Mouse (Mus musculus) lung, postnatal 36 days (tissue): ENCODE results near the gene Daam2.
A peak's percentile ranks its signal among the peaks of the same experiment; 100 is the strongest.

Experiments used
- DNase-seq: peaks from one replicate; pipeline ENCODE4 v3.0.0; 2022; ENCODE audit warnings: mixed read lengths

Gene Daam2

DNA sequence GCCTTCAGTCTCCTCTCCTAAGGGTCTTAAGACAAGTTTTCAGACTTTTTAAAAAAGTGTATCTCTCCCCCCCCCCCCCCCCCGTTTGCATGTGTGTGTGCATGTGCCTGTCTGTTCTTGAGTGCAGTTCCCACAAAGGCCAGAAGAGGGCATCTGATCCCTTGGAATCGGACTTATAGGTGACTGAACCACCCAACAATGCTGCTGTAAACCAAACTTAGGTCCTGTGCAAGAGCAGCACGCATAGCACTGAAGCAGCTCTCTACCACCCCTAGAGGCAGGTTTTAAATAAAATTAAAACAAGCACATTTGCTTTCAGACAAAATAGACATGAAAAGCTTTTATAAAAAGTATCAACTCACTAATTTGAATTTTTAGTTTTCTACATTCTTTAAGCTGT is 33.9 kb downstream of the Daam2 start:
- peak; percentile 83 for DNase-seq

DNA sequence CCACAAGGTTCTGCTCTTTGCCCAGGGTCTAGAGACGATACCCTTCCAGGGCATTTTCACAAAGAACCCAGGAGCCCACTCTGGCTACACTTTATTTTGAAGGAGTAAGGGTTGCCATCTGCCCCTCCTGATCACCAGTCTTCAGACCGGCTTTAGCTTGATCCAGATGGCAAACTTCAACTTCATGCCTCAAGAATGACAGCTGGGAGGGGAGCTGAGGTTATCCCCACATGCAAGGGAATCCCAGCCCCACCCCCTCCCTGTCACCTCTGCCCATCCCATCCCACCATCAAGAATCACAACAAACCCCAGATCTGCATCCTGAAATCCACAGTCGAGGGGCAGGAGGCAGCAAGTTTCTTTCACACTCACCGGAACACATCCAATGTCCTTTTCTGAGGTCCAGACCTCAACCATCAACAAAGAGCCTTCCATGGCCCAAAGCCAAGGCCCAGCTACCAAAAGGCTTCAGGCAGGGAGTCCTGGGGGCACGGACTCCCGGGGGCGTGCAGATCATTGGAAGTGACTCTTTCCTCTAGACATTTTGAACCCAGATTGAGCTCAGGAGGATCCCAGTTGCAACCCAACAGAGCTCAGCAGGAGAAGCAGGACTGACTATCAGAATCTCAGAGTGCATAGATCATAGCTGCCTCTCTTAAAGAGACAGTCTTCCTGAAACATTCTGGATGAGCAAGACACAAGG is 35.5 kb downstream of the Daam2 start:
- peak; percentile 30 for DNase-seq

DNA sequence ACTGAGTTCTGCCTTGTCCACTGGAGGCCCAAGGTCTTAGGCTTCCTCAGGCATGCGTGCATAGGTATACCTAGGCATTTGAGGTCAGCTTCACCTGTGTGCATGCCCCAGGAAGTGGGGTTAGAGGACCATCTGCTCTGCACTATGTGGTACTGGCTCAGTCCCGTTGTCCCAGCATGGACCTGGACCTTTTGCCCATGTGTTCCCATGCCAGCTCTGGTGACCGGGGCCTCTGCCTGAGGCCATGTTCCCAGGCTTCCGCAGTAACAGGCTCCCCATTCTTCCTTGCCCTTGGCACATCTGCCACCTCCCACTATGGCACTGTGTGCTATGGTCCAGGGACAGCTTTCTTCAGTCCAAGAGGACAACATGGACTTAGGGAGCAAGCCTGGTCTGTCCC is 36.1 kb downstream of the Daam2 start:
- DNase-seq, result no peak

DNA sequence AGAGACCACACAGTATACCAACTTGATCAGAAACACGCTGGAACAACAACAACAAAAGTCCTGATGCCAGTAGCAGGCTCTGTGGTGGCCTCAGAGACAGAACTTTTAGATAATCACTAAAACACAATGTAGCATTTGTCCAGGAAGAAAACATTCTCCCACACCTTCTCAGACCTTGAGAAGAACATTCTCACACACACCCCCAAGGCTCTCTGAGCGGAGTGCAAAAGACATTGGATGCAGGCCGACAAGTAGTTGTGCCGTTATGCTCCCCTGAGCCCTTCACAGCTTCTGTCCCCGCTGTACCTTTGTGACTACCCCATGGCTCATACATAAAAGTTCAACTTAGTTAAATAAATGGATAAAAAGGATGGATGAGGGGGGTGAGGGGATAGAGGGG is 37.6 kb downstream of the Daam2 start:
- DNase-seq, result no peak

DNA sequence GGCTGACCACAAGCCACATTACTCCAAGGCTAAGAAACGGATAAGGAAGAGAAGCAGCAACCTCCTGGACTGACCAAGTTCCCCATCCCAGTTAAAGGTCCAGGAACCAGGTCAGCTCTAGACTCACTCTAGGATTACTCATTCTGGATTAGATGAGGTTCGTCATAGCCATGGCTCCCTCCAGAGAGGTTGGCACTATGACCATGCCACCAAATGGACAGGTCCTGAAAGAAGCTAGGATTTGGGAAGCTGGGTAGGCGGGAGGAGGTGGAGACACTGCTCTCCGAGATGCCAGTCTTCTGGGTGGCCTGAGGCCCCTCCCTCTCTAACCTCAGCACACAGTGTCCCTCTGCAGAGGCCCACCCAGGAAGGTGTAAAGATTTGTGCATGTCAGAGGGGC is 38.2 kb downstream of the Daam2 start:
- DNase-seq, result no peak

DNA sequence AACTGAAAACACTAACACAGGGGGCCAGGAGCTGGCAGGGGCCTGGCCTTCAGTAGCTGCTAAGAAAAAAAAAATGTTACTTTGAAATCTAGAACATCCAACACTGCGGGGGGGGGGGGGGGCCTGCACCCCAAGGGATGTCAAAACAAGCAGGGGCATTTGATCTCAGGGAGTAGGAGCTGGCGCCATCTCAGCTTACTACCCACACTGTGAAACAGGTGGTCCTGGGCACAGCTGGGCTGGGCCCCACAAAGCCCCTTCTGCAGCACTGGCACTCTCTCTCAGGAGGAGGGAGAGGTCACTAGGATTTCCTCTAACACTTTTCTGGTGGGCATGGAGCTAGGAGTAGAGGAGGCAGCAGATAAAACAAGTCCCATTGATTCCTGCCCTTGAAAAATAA is 39.6 kb downstream of the Daam2 start:
- DNase-seq, result no peak

DNA sequence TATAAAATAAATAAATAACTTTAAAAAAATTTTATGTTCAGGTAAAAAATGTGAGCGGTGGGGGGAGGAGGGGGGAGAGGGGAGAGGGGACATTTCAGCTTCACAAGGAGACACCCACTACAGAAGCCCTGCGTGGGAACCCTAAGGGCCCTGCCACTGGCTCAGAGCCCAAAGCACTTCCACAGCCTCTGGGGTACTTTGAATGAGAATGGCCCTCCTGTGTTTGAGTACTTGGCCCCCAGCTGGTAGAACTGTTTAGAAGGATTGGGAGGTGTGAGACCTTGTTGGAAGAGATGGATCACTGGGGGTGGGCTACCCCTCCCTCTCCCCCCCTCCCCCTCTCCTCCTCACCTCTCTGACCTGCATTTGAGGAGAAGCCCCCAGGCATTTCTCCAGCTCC is 41.7 kb downstream of the Daam2 start:
- DNase-seq, result no peak

DNA sequence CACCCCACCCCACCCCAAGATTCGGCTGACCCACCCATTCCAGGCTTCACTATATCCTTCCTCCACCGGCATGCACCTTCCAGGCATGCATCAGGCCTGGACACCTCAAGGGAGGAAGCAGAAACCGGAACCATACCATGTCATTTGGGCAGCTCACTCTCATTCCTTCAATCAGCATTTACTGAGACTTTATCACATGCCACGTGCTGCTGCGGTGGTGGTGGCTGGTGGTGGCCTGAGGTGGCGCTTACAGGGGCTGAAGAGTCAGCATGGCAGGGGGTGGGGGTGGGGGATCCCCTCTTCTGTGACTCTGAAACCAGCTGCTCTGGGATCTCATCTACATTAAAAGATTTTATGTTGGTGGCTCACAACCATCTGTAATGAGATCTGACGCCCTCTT is 42.1 kb downstream of the Daam2 start:
- DNase-seq, result no peak

DNA sequence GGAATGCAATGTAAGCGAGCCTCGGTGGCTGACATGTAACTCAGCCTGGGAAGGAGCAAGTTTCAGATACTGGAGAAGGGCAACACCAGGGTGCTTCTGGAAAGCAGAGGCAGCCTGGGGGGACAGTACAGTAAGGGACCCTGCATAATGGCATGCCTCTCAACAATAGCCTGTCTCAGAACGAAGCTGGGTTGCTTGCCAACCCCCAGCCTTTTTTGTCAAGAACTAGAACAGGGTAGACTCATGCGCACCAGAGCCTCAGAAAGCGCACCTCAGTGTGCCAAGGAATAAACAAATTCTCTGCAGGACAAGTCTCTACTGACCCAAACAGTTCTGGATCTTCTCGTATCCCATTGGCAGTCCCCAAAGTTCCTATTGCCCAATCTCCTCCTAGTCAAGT is 43.5 kb downstream of the Daam2 start:
- no peak for DNase-seq

GRCm38 (mm10) chr17:49519576-49520247 is 44.4 kb downstream of the Daam2 start:
- DNase-seq, result no peak

- no peak for DNase-seq
These were observed 47.1 kb downstream of the Daam2 start for GRCm38 (mm10) chr17:49517091-49517490.

- DNase-seq, result no peak
These were observed 48.5 kb downstream of the Daam2 start for GRCm38 (mm10) chr17:49515678-49516077.

GRCm38 (mm10) chr17:49515141-49515540 is 49.0 kb downstream of the Daam2 start:
- DNase-seq, result no peak

- DNase-seq, result peak; percentile 30
These were observed 51.5 kb downstream of the Daam2 start for GRCm38 (mm10) chr17:49512671-49513085.

DNA sequence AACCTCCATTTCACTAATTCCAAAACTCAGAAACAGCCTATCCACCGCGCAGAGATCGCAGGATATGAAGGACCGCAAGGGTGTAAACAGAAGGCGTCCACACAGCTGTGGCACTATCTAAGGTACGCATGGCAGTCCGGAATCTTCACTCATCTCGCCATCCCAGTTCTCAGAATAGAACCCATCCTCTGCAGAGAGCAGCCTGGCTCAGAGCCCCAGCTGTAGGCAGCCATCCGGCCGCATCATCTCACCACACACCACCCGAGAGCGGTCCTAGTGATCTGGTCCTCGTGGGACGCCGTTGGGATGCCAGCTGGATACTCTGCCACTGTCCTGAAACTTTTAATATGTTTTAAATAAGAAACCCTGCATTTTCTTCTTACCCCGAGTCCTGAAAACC is 54.7 kb downstream of the Daam2 start:
- DNase-seq, result no peak

DNA sequence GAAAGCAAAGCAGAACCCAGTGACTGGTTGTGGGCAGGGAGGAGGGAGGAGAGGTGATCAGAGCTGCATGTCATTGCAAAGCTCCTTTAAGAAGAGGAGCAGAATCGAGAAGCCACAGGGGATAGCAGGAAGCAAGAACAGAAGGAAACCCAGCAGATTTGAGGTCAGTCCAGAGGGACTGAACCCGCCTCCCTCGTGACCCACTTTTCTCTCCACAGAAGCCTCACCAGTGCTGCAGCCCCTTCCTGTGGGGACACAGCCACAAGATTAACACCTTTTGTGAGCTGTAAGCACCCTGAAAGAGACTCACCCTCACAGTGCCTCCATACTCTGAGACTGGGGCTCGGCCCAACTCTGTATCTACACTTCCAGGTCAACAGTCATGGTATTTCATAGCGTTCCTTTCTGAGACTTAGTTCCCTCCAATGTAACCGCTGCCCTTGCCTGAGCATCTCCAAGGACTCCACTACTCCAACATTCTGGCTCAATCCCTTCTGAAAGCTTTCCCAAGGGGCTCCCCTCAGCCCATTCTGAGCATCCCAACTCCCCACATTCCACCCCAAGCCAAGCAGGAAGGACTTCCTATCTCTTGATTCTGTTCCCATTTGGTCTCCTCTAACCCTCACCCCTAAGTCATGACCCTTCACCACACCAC is 60.8 kb downstream of the Daam2 start:
- DNase-seq, result no peak

- DNase-seq, result no peak
These were observed 63.9 kb downstream of the Daam2 start for GRCm38 (mm10) chr17:49500234-49500633.

GRCm38 (mm10) chr17:49499635-49500034 is 64.5 kb downstream of the Daam2 start:
- no peak for DNase-seq

DNA sequence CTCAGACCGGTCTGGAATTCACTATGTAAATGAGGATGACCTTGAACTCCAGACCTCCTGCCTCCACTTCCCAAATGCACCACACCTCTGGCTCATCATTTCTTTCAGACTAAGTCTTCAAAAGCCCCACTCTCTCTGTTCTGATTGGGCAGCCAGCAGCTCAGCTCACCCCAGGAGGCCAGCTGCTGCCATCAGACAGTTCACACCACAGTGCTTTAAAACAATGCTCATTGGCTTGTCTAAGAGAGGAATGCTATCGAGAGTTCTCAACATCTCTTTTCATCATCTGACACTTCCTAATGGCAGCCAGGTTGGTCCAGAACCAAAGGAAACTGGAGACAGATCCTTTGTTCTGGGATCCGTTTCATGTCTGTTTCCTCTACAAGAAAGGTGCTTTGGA is 66.0 kb downstream of the Daam2 start:
- DNase-seq, result no peak

DNA sequence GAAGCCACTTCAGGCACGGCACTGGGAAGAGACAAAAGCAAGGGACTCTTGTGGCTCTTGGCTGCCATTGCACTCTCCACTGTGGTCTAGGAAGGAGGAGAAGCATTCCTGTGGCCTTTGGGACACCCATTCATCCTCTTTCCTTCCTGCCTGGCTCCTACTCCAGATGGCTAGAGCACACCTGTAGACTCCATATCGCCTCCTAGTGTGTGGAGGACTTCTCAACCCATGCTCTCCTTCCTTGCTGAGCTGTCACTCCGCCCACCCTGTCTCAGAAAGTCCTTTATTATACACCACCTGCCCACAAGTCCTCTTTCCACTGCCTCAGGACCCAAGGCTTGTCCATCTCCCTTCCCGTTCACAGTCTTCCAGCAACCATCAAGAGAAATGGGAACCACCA is 70.9 kb downstream of the Daam2 start:
- DNase-seq, result no peak

GRCm38 (mm10) chr17:49489098-49489497 is 75.0 kb downstream of the Daam2 start:
- no peak for DNase-seq

DNA sequence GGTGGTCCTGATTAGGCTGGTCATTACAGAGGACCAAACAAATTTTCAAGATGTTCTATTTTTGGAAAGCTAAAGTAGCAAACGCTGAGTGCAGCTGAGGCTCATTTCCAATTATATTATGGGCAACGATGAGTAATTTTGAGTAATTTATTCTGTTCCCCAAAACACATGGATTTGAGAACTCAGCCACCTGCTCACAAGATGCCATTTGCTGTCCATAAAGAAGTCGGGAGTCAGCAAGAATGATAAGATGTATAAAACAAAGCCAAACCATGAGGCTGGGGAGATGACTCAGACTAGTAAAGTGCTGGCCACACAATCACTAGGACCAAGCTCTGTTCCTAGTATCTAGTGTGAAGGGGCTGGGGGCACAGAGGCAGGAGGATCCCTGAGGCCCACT is 79.7 kb downstream of the Daam2 start:
- DNase-seq, result no peak

- no peak for DNase-seq
These were observed 82.3 kb downstream of the Daam2 start for GRCm38 (mm10) chr17:49481876-49482275.

GRCm38 (mm10) chr17:49477370-49477769 is 86.8 kb downstream of the Daam2 start:
- peak; percentile 76 for DNase-seq
